In genomic region chr8:8376791-8377190, GRCm38 (mm10) we compare ENCODE assay signal across 12 mouse cellular contexts.
"Had no signal": no experiment of that assay in that cellular context is flagged by ENCODE, and none has a peak within 500 bp of the region (broad histone marks: within the 10 kb centered on the region; RNA-seq: fewer than 3 reads in every experiment).

No protein-coding gene starts in this region.

- H3K4me1 ChIP-seq: liver, embryonic 13.5 days had no signal

- H3K9me3 ChIP-seq: liver, embryonic 13.5 days had no signal

- H3K36me3 ChIP-seq: liver, embryonic 13.5 days had no signal

- H3K4me3 ChIP-seq: left cerebral cortex, adult 2 months; liver, embryonic 13.5 days had no signal

- DNase-seq: kidney, adult 11 months; kidney, adult 8-10 months; kidney, postnatal 25 days; layer of hippocampus, postnatal 36 days; liver, embryonic 13.5 days; lung, adult 2 months; lung, postnatal 14 days; lung, postnatal 4 days; thymus, adult 18-20 months; thymus, postnatal 36 days had no signal

- H3K27ac ChIP-seq: kidney, postnatal 0 days; left cerebral cortex, adult 2 months; liver, embryonic 13.5 days had no signal

- H3K9ac ChIP-seq: liver, embryonic 13.5 days had no signal

- H3K27me3 ChIP-seq: liver, embryonic 13.5 days had no signal

- H3K4me2 ChIP-seq: liver, embryonic 13.5 days had no signal
